Mouse (Mus musculus) brain, embryonic 18.5 days (tissue): Measurements from ENCODE around the gene Kank1.

Source experiments
- DNase-seq: peaks from one replicate; pipeline ENCODE4 v3.0.0-alpha.2; 2012; ENCODE audit warnings: low read depth, low spot score

The Kank1 gene

GRCm38 (mm10) chr19:25251610-25252140 lies 14.9 kb downstream of the Kank1 start:
- no peak for DNase-seq

GRCm38 (mm10) chr19:25253198-25253597 lies 16.4 kb downstream of the Kank1 start:
- no peak for DNase-seq

DNA sequence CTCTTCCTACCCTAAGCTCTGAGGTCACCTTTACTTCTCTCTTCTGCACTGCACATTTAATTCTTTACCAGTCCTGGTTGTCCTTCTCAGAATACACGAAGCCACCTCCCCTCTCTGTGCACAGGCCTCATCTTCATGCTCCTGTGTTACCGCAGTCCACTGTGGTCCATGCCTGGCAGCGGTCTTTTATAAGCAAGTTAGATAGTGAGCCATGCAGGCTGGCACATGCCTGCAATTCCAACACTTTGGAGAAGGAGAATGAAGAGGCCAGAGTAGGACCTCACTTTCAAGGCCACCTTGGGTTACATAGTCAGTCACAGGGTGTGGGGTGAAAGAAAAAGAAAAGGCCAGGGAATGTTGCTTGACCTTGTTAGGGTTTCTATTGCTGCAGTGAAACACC lies 16.9 kb downstream of the Kank1 start:
- DNase-seq, result no peak

- no peak for DNase-seq
Observed at GRCm38 (mm10) chr19:25258321-25258720, 21.5 kb downstream of the Kank1 start.

- no peak for DNase-seq
Observed at GRCm38 (mm10) chr19:25266181-25266580, 29.4 kb downstream of the Kank1 start.

DNA sequence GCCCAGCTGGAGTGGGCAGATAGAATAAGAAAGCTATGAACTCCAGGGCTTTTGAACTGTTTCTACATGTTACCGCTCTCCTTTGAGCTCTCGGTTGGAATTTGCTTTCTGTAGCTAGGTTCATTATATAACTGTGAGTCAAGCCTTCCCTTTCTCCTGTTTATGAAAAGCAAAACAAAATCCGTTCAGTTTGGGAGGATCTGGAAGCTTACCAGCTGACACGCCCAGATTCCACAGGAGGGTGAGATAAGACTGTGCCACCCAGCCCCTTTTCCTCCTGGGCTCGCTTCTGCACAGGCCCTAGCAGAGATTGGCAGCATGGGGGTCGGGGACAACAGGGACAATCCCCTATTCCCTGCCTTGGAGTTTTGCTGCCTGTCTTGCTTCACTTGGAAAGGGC lies 30.5 kb downstream of the Kank1 start:
- no peak for DNase-seq

DNA sequence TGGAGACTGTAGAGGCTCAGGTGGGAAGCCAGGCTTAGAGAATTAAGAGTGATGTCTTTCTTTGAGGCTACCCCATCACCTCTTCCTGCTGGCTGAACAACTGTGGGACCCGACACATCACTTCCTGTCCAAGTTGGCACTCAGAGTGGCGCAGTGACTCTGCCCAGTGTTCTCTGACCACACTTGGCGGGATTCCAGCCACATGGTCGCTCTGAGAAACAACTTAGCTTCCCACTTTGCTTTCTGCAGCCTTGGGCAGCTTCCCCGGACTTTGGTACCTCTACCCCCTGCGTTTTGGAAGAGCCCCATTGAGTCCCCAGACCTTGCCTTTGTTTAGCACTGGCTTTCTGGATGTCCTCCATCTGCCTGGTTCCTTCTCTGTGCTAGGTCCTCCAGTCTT lies 31.8 kb downstream of the Kank1 start:
- DNase-seq, result no peak

- DNase-seq, result no peak
Observed at GRCm38 (mm10) chr19:25271591-25271990, 34.8 kb downstream of the Kank1 start.

DNA sequence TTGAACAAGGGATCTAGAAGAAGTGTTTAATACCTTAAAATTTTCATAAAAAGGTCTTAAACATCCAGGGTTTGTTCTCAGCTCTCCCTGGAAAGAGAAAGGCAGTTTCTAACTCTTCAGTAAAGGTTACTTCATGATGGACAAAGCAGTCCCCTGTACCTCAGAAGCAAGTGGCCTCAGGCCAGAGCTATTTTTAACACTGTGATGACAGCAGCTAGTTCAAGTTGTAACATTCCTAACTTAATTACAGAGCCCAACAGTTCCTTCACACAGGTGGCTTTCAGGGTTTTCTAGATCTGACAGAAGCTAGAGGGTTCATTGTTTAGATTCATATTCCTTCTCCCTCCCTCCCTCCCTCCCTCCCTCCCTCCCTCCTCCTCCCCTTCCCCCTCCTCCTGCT lies 36.4 kb downstream of the Kank1 start:
- no peak for DNase-seq

DNA sequence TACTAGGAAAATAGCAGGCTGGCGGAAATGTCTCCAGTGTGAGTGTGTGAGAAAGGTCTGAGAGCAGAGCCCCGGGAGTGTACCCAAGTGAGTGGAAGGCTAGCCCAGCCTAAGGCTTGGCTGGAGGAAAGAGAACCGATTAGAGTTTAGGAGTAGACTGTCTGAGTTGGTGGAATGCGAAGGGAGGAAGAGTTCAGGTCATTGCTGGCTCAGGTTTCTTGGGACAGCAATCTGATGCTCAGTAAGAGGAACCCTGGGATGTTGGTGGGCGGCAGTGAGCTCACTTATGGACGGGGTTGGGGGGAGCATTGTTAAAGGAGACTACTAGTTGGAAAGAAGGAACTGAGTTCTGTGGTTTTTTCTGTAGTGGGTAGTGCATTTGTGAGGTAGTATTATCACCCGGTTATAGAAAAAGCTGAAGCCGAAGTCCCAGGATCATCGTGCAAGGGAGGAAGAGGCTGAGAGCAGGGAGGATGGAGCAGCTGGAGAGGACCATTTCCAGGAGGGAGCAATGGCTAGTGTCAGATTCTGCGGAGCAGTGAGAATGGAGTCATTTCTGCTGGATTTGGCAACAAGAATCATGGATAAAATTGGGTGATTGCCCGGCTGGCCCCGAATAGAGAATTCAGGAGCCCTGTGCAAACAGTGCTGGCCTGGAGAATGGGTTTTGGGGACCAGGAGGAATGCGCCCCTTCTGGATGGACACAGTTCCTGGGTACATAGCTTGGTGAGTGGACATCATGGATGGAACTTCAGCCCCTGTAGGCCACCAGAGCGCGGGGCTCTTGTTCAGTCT lies 40.0 kb downstream of the Kank1 start:
- no peak for DNase-seq

GRCm38 (mm10) chr19:25277761-25278160 lies 41.0 kb downstream of the Kank1 start:
- DNase-seq, result no peak

GRCm38 (mm10) chr19:25279603-25280002 lies 42.8 kb downstream of the Kank1 start:
- DNase-seq, result no peak

DNA sequence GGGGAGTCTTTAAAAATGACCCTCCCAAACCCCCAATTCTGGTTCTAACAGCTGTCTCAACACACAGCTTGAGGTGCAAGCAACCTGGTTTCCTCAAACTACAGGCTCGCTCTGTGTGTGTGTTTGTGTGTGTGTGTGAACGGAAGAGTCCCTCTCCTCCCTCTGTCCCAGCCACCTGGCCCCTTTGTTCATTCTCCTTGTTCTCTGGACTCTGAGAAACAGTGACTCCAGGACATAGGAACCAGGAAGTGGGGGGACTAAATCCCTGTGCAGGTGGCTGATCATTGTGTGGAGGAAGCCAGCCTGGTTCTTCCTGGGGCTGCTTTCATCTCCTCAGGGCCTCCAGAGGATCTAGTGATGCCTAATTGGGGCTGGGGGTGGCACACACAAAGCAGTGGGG lies 46.9 kb downstream of the Kank1 start:
- no peak for DNase-seq

- peak; percentile 50 for DNase-seq
Observed at GRCm38 (mm10) chr19:25285756-25286538, 49.2 kb downstream of the Kank1 start.

DNA sequence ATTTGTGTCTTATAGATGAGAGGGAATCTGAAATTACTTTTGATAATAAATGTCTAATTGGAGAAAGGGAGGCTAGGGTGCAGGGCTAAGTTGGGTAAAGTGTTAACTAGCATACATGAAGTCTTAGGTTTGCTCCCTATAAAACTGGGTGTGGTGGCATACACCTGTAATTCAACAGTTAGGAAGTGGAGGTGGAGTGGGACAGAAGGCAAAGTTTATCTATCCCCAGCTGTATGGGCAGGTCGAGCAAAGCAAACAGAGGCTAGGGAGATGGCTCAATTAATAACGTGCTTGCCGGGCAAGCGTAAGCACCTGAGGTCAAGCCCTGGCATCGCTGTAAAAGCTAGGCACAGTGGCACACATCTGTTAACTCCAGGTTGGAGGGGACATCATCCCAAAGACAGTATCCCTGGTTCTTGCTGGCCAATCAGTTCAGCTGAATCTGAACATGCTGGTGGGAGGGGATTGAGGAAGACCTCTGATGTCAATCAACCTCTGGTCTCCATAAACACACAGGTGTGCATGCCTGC lies 54.3 kb downstream of the Kank1 start:
- no peak for DNase-seq

- DNase-seq, result no peak
Observed at GRCm38 (mm10) chr19:25295207-25295606, 58.4 kb downstream of the Kank1 start.

GRCm38 (mm10) chr19:25297269-25297668 lies 60.5 kb downstream of the Kank1 start:
- DNase-seq, result no peak

DNA sequence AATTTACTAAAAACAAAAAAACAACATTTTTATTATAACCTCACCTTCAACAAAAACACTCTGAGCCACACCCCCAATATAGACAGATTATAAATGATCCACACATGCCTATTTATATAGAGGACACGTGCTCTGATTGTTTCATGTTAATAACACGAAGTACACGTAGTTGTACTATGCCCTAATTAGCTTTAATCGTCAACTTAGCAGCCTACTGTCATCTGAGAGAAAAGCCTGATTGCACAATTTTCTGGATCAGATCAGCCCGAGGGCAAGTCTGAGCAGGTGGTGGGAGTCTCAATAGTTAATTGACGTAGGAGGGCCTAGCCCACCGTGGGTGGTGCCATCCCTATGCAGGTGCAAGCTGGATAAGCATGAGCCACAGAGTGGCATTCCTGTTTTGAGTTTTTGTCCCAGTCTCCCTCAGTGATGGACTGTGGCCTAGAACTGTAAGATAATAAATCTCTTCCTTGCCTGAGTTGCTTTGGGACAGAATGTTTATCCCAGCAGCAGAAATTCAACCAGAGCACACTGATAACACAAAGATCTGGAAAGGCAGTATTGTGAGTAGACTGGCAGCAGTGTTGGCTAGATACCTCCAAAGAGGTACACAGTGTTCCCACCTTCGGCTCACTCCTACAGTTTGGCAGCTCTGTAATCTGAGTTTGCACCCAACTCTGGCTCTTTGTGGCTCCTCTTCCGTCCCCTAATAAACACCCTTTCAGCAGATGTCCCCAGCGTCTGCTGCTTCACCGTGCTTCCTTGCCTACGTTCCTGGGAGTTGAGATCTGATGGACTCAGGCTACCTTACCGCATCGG lies 63.3 kb downstream of the Kank1 start:
- no peak for DNase-seq

DNA sequence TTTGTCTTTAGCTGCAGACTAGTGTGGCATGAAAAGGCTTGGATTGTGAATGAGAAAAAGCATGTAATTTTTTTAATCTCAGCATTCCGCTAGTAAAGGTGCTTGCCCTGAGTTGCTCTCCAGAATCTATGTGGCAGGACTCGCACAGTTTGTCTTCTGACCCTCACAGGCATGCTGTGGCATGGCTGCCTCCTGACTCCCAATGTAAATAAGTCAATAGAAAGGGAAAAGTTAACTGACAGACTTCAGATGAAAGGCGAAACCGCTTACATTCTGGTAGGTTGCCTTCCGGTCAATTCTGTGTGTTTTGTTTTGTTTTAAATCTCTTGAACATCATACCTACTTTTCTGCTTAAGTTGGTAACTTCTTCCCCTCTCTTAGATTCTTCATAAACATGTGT lies 64.4 kb downstream of the Kank1 start:
- no peak for DNase-seq

DNA sequence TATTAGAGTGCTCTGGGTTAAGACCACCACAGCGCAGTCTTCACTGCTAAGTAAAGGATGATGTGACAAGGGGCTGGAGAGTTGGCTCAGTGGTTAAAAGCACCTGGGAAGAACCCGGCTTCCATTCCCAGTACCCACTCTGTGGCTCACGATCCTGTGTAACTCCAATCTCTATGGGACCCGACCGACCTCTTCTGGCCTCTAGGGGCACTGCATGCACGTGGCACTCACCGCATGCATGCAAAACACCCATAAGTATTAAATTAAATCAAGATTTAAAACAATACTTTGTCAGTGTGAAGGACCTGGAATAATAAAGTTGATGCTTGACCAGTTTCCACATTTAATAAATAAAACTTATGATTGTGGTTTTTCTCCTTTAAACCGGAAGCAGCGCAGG lies 69.5 kb downstream of the Kank1 start:
- no peak for DNase-seq

- no peak for DNase-seq
Observed at GRCm38 (mm10) chr19:25308156-25308555, 71.4 kb downstream of the Kank1 start.

DNA sequence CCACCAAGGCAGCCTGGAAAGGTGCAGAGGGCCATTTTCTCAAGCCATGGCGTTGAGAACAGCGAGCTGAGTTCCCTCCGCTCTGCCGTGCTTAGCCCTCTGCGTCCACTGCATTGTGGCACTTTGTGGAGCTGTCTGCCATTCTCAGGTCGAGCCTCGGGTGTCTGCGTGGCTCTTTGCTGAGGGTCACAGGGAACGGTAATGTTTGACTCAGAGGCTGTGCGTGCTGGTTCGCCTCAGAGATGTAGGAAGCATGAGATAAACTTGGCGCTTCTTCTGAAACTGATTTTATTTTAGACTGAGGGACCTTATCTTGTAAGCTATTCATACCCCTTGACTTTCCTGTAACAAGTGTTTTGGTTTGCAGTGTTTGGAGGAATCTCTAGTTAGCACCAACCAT lies 72.0 kb downstream of the Kank1 start:
- DNase-seq, result no peak
